Mouse (Mus musculus): ENCODE measurements around the gene Acy3. TPM values are rescaled to one million over a fixed set of nuclear protein-coding genes. Genes with fewer than 3 reads are reported as not detected.
"Not testable (repeated sequence)": the region's sequence is repeated elsewhere in the genome, so short reads cannot be mapped to it uniquely, and the experiment has no call there.

Gene Acy3
- polyA plus RNA-seq, 1 experiment from 2014 or later, result 1.2 TPM

GRCm38 (mm10) chr19:3957296-3958036 lies 28.9 kb upstream of the Acy3 start:
- not testable (repeated sequence) for H3K27ac ChIP-seq; ATAC-seq; H3K4me3 ChIP-seq (replicated peaks); H3K36me3 ChIP-seq; H3K9me3 ChIP-seq; H3K4me2 ChIP-seq (replicated peaks); H3K27me3 ChIP-seq; H3K4me1 ChIP-seq (replicated peaks); H3K9ac ChIP-seq (replicated peaks)
- 83% methylated on average over 5 of the region's 5 CpGs for WGBS

GRCm38 (mm10) chr19:3958470-3958869 lies 27.9 kb upstream of the Acy3 start, which contains the start of gene Aldh3b3:
Gene Aldh3b3 (plus strand): TSS chr19:3958645.
- Histone ChIP-seq H3K4me1 (replicated peaks) (no peaks in the 10 kb centered on the region), H3K9me3 (no peaks in the 10 kb centered on the region), H3K27me3 (0 out of 2 replicates have a peak, but pooled peaks cover 3% of the 10 kb centered on the region), H3K36me3 (no peaks in the 10 kb centered on the region), H3K4me3 (replicated peaks) (no peak within 1 kb of the TSS), H3K4me2 (replicated peaks) (no peak within 1 kb of the TSS), H3K27ac (no peak within 1 kb of the TSS), H3K9ac (replicated peaks) (no peak within 1 kb of the TSS)
- ATAC-seq, result no peak
- 79% methylated on average over 4 of the region's 4 CpGs for WGBS

- no peak overlapping the region for H3K9ac ChIP-seq (replicated peaks)
- H3K4me2 ChIP-seq (replicated peaks), result no peak overlapping the region
- H3K27ac ChIP-seq, result no peak overlapping the region
- H3K27me3 ChIP-seq, result 0 out of 2 replicates have a peak, but pooled peaks cover 3% of the 10 kb centered on the region
- H3K36me3 ChIP-seq, result no peaks in the 10 kb centered on the region
- no peaks in the 10 kb centered on the region for H3K4me1 ChIP-seq (replicated peaks)
- H3K4me3 ChIP-seq (replicated peaks), result no peak overlapping the region
- ATAC-seq, result no peak
- H3K9me3 ChIP-seq, result no peaks in the 10 kb centered on the region
Observed at GRCm38 (mm10) chr19:3959030-3959429, 27.3 kb upstream of the Acy3 start.

- H3K27ac ChIP-seq, result no peak overlapping the region
- H3K36me3 ChIP-seq, result no peaks in the 10 kb centered on the region
- H3K4me3 ChIP-seq (replicated peaks), result no peak overlapping the region
- H3K9me3 ChIP-seq, result no peaks in the 10 kb centered on the region
- H3K4me1 ChIP-seq (replicated peaks), result no peaks in the 10 kb centered on the region
- H3K27me3 ChIP-seq, result 0 out of 2 replicates have a peak, but pooled peaks cover 3% of the 10 kb centered on the region
- 88% methylated on average over 5 of the region's 5 CpGs for WGBS
- no peak for ATAC-seq
- no peak overlapping the region for H3K4me2 ChIP-seq (replicated peaks)
- H3K9ac ChIP-seq (replicated peaks), result no peak overlapping the region
Observed at GRCm38 (mm10) chr19:3960211-3960610, 26.2 kb upstream of the Acy3 start.

GRCm38 (mm10) chr19:3961805-3962204 lies 24.6 kb upstream of the Acy3 start:
- H3K4me3 ChIP-seq (replicated peaks); ATAC-seq; H3K9me3 ChIP-seq; H3K36me3 ChIP-seq; H3K4me2 ChIP-seq (replicated peaks); H3K27me3 ChIP-seq; H3K4me1 ChIP-seq (replicated peaks); H3K9ac ChIP-seq (replicated peaks); H3K27ac ChIP-seq: not testable (repeated sequence)
- WGBS, result 85% methylated on average over 6 of the region's 6 CpGs

- Histone ChIP-seq H3K4me2 (replicated peaks) (no peak overlapping the region), H3K4me3 (replicated peaks) (no peak overlapping the region), H3K9ac (replicated peaks) (no peak overlapping the region), H3K4me1 (replicated peaks) (no peaks in the 10 kb centered on the region), H3K27ac (no peak overlapping the region), H3K9me3 (no peaks in the 10 kb centered on the region), H3K36me3 (no peaks in the 10 kb centered on the region), H3K27me3 (no peaks in the 10 kb centered on the region)
- no peak for ATAC-seq
- WGBS, result 17% methylated on average over 2 of the region's 2 CpGs
Observed at GRCm38 (mm10) chr19:3962469-3962868, 23.9 kb upstream of the Acy3 start.

GRCm38 (mm10) chr19:3964030-3964429 lies 22.3 kb upstream of the Acy3 start:
- no peak overlapping the region for H3K9ac ChIP-seq (replicated peaks)
- no peaks in the 10 kb centered on the region for H3K9me3 ChIP-seq
- no peaks in the 10 kb centered on the region for H3K27me3 ChIP-seq
- H3K27ac ChIP-seq, result no peak overlapping the region
- H3K36me3 ChIP-seq, result no peaks in the 10 kb centered on the region
- WGBS, result 76% methylated on average over 4 of the region's 4 CpGs
- H3K4me2 ChIP-seq (replicated peaks), result no peak overlapping the region
- no peak overlapping the region for H3K4me3 ChIP-seq (replicated peaks)
- ATAC-seq, result no peak
- H3K4me1 ChIP-seq (replicated peaks), result no peaks in the 10 kb centered on the region

GRCm38 (mm10) chr19:3966330-3967075 lies 19.9 kb upstream of the Acy3 start:
- H3K36me3 ChIP-seq, result no peaks in the 10 kb centered on the region
- H3K4me2 ChIP-seq (replicated peaks), result no peak overlapping the region
- no peaks in the 10 kb centered on the region for H3K9me3 ChIP-seq
- no peaks in the 10 kb centered on the region for H3K27me3 ChIP-seq
- WGBS, result 72% methylated on average over 11 of the region's 11 CpGs
- ATAC-seq, result no peak
- H3K4me1 ChIP-seq (replicated peaks), result no peaks in the 10 kb centered on the region
- H3K9ac ChIP-seq (replicated peaks), result no peak overlapping the region
- no peak overlapping the region for H3K4me3 ChIP-seq (replicated peaks)
- no peak overlapping the region for H3K27ac ChIP-seq

- Histone ChIP-seq H3K27me3 (no peaks in the 10 kb centered on the region), H3K27ac (no peak overlapping the region), H3K4me3 (replicated peaks) (no peak overlapping the region), H3K9me3 (no peaks in the 10 kb centered on the region), H3K4me2 (replicated peaks) (no peak overlapping the region), H3K9ac (replicated peaks) (no peak overlapping the region), H3K36me3 (no peaks in the 10 kb centered on the region), H3K4me1 (replicated peaks) (no peaks in the 10 kb centered on the region)
- 63% methylated on average over 3 of the region's 3 CpGs for WGBS
- no peak for ATAC-seq
Observed at GRCm38 (mm10) chr19:3967258-3967657, 19.1 kb upstream of the Acy3 start.

- no peak within 1 kb of the TSS for H3K27ac ChIP-seq
- no peak within 1 kb of the TSS for H3K9ac ChIP-seq (replicated peaks)
- no peaks in the 10 kb centered on the region for H3K4me1 ChIP-seq (replicated peaks)
- H3K27me3 ChIP-seq, result no peaks in the 10 kb centered on the region
- H3K36me3 ChIP-seq, result no peaks in the 10 kb centered on the region
- H3K4me3 ChIP-seq (replicated peaks), result no peak within 1 kb of the TSS
- no peak for ATAC-seq
- no peak within 1 kb of the TSS for H3K4me2 ChIP-seq (replicated peaks)
- no peaks in the 10 kb centered on the region for H3K9me3 ChIP-seq
- WGBS, result 57% methylated on average over 9 of the region's 9 CpGs
Observed at GRCm38 (mm10) chr19:3972229-3972628, 14.1 kb upstream of the Acy3 start, which contains the start of gene Aldh3b2. Gene Aldh3b2 (plus strand): TSS chr19:3972328.

GRCm38 (mm10) chr19:3974608-3975007 lies 11.8 kb upstream of the Acy3 start:
- not testable (repeated sequence) for H3K9ac ChIP-seq (replicated peaks); H3K36me3 ChIP-seq; ATAC-seq; H3K4me3 ChIP-seq (replicated peaks); H3K4me2 ChIP-seq (replicated peaks); H3K27me3 ChIP-seq; H3K4me1 ChIP-seq (replicated peaks); H3K27ac ChIP-seq; H3K9me3 ChIP-seq
- WGBS, result 77% methylated on average over 6 of the region's 6 CpGs

GRCm38 (mm10) chr19:3975866-3976265 lies 10.5 kb upstream of the Acy3 start:
- no peaks in the 10 kb centered on the region for H3K36me3 ChIP-seq
- no peak overlapping the region for H3K9ac ChIP-seq (replicated peaks)
- no peak for ATAC-seq
- 76% methylated on average over 2 of the region's 2 CpGs for WGBS
- H3K4me3 ChIP-seq (replicated peaks), result no peak overlapping the region
- H3K4me1 ChIP-seq (replicated peaks), result 0 out of 2 replicates have a peak, but pooled peaks cover 3% of the 10 kb centered on the region
- no peaks in the 10 kb centered on the region for H3K27me3 ChIP-seq
- no peak overlapping the region for H3K4me2 ChIP-seq (replicated peaks)
- H3K9me3 ChIP-seq, result no peaks in the 10 kb centered on the region
- H3K27ac ChIP-seq, result no peak overlapping the region

Data from midbrain, embryonic 13.5 days (tissue).